Mouse (Mus musculus) Patski (cell line): ENCODE results near the gene App. TPM values are rescaled to one million over a fixed set of nuclear protein-coding genes. Genes with fewer than 3 reads are reported as not detected.

ENCODE experiments used
- ATAC-seq: fragments of 100-300 bp; one replicate; pipeline ENCODE4 v1.8.0; 2021
- CTCF ChIA-PET: fragments of 350-600 bp; sonication (Branson Sonifier 250); formaldehyde crosslinking; loops from one replicate; lab custom pipeline; 2022; ENCODE audit warnings: inconsistent platforms; lab: Charles Lee
- POLR2A ChIA-PET: fragments of 350-600 bp; sonication (Branson Sonifier 250); formaldehyde crosslinking; loops from one replicate; lab custom pipeline; 2022; ENCODE audit warnings: antibody characterized with exemption, inconsistent platforms; lab: Charles Lee
- DNase-seq: peaks from one replicate; pipeline ENCODE4 v3.0.0-alpha.2; 2011; ENCODE audit warnings: low read depth, low spot score
- H3K27me3 ChIP-seq: fragments of 371-371 bp; one replicate; pipeline ENCODE4 v1.5.1; 2021
- CTCF ChIP-seq: fragments of 100-300 bp; IDR thresholded peaks from one replicate; pipeline ENCODE4 v1.5.1; 2021
- in situ Hi-C: fragments of 300-500 bp; cut with MboI; formaldehyde crosslinking; loops from 3 replicates; pipeline ENCODE4 v1.11.1; 2018; ENCODE audit warnings: low pct_unique_long_range_greater_than_20kb, mixed read lengths
- polyA plus RNA-seq: library from polyadenylated mRNA; unstranded; gene quantifications from one replicate; pipeline ENCODE4 v1.2.3, GENCODE M21; 2021

Gene App
- polyA plus RNA-seq, 1 experiment from 2014 or later = 1,235 TPM

DNA sequence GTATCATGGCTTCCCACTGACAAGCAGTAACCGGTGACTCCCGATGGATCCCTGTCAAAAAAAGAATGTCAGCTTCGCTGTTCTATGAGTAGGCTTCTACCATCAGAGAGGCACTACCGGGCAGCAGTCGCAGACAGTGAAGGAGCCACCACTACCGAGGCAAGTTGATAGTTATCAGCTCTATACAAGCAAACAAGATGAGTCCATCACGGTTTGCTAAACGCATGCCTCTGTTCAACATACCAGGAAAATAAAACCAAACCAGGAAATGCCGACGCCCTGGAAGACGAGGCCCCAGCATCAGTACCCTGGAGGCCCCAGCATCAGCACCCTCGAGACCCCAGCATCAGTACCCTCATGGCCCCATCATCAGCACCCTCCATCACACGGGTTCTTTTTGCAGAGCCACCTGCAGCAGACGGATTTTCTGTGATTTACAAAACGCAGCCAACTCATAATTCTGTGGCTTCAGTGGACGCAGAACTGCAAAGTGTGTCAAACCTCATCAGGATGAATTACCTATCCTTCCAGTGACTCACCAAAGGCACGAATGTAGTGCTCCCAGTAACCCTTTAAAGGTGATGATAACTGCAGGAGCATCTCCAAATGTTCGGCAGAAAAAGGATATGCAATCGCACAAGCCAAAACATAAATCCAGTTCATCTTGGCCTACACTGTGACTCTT lies 2.6 kb downstream of the App start:
- DNase-seq = no peak

DNA sequence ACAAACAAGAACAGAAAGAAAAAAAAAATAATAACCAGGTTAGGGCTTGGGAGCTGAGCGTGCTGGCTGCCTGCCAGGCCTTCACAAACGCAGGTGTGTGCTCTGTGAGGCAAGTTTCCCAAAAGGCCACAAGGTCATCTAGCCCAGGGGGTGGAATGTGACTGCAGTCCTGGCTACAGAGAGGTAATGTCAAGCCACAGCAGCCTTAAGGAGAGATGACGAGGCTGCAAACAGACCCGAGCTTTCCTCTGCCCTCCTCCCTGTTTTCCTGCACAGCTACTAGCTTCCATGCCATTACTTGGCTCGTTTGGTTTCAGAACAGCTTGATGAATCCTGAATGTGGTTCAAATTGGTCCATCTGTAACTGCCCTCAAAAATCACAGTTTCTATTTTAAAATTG lies 4.7 kb downstream of the App start:
- CTCF ChIA-PET = no interaction called here
- POLR2A ChIA-PET = interaction anchor here (0.6 to 1.0 kb wide), 2 partner anchors 8 to 13 kb away, joined by 3 to 4 read pairs; no protein-coding TSS in a partner anchor
- TF ChIP-seq CTCF = no peak
- no peak for DNase-seq
- ATAC-seq = no peak
- in situ Hi-C loops = loop anchor here (10.0 to 25.0 kb wide), 2 partner anchors 104 to 332 kb away; partner anchors contain the start of genes Atp5j and Gabpa
- H3K27me3 ChIP-seq = no peaks in the 10 kb centered on the region

More for the DNA sequence above, 2.6 kb downstream of the App start:
- ChIA-PET POLR2A (no interaction called here), CTCF (interaction anchor here (0.7 to 1.6 kb wide), 6 partner anchors 13 to 86 kb away, joined by 3 to 8 read pairs (median 3); no protein-coding TSS in a partner anchor)
- in situ Hi-C loops = loop anchor here (25.0 kb wide), 1 partner anchor 334 kb away; the partner anchor contains the start of genes Atp5j and Gabpa
- TF ChIP-seq CTCF = no peak
- H3K27me3 ChIP-seq = no peaks in the 10 kb centered on the region
- ATAC-seq = no peak

DNA sequence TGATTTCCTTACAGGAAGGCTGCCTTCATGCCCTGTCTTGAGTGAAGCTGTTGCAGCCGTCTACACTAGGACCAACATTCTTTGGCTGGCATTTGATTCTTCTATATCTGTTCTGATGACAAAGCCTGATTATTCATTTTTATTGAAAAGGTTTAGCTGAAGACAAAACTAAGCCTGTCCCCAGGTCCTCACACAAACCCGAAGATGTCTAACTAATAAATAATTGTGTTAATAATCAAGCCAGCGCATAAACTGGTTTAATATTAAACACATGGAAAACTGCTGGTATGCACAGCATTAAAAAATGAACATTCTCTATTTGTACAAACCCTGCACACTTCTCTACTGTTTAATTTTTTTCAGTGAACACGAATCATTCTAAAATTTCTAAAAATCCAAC lies 7.4 kb downstream of the App start:
- ATAC-seq (no peak), DNase-seq (no peak)
- ChIA-PET CTCF (no interaction called here), POLR2A (no interaction called here)
- no peaks in the 10 kb centered on the region for H3K27me3 ChIP-seq
- TF ChIP-seq CTCF = no peak
- in situ Hi-C loops = loop anchor here (10.0 to 25.0 kb wide), 2 partner anchors 101 to 329 kb away; partner anchors contain the start of genes Atp5j and Gabpa

DNA sequence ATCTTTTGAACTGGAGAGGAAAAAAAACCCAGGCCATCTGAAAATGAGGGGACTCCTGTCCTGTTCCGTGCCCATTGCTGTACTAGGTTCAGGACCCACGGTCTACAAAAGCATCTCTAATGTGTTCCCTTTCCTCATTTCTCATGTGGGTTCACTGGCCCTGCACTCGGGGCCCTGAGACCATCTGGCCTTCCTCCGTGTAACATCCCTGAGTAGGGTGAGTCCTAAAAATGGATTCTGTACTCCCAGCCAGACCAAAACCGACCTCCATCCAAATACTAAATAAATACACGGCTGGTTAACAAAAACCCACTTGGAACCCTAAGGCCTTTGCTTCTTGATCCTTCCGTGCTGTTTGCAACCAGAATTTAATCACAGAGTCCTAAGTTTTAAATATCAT lies 7.9 kb downstream of the App start:
- ChIA-PET CTCF (no interaction called here), POLR2A (no interaction called here)
- TF ChIP-seq CTCF = no peak
- in situ Hi-C loops = loop anchor here (10.0 to 25.0 kb wide), 2 partner anchors 101 to 328 kb away; partner anchors contain the start of genes Atp5j and Gabpa
- no peak for ATAC-seq
- DNase-seq = no peak
- H3K27me3 ChIP-seq = no peaks in the 10 kb centered on the region

DNA sequence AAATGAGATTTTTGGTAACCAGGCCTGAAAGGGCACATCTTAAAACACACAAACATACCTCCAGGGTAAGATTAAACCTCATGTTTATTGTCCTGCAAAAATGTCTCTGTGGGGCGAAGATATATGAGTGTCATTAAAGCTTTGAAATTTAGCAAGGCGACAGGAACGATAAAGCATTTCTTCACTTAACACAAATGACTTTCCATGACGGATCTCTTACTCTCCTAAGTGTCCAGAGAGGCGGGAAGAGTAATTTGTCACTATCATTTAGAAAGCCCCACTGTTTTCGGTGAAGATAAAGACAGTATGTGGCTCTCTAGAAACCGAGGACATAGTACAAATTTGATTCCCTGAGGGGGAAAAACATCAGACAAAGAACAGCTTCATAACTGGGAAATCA lies 8.4 kb downstream of the App start:
- ChIA-PET POLR2A (no interaction called here), CTCF (no interaction called here)
- no peak for TF ChIP-seq CTCF
- in situ Hi-C loops = loop anchor here (10.0 to 25.0 kb wide), 2 partner anchors 100 to 328 kb away; partner anchors contain the start of genes Atp5j and Gabpa
- no peaks in the 10 kb centered on the region for H3K27me3 ChIP-seq
- DNase-seq (no peak), ATAC-seq (no peak)

DNA sequence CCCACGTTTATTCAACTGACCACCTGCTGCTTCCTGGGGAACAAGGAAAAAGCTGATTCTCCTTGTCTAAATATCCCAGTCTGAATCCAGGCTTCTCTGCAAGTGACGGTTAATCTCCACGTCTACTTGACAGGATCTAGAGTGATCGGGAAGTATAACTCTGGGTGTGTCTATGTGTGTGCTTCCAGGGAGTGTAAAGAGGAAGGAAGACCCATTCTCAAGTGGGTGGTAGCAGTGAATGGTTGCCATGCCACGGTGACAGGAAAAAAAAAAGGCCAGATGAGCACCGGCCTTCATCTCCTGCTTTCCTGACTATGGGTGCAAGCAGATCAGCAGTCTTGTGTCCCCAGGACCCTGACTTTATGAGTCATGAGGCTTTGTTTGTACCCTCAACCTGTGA lies 10.8 kb downstream of the App start:
- CTCF ChIA-PET = no interaction called here
- in situ Hi-C loops = loop anchor here (10.0 to 25.0 kb wide), 2 partner anchors 98 to 325 kb away; partner anchors contain the start of genes Atp5j and Gabpa
- ATAC-seq (no peak), DNase-seq (no peak)
- TF ChIP-seq CTCF = no peak
- H3K27me3 ChIP-seq = no peaks in the 10 kb centered on the region
- POLR2A ChIA-PET = no interaction called here

DNA sequence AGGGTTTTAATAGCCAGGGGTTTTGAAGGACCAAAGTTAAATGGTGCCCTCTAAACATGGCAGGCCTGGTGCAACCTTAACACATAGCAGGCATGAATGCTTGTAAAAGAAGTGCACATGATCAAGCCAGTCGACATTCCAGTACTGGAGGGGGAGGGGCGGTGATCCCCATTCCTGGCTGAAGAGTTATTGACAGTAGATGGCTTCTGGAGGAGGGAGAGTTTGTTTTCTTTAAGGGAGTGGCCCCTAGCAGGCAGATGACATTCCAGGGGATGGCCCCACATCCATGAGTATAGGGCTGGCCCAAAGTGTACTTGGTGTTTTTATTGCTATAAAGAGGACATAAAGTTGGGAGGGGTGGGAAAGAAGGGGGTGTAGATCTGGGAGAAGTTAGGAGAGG lies 13.4 kb downstream of the App start:
- ChIA-PET POLR2A (interaction anchor here (1.0 kb wide), 1 partner anchor 9 kb away, joined by 3 read pairs; no protein-coding TSS in a partner anchor), CTCF (no interaction called here)
- TF ChIP-seq CTCF = no peak
- no peaks in the 10 kb centered on the region for H3K27me3 ChIP-seq
- no peak for ATAC-seq
- no peak for DNase-seq
- in situ Hi-C loops = loop anchor here (10.0 to 25.0 kb wide), 2 partner anchors 95 to 323 kb away; partner anchors contain the start of genes Atp5j and Gabpa

DNA sequence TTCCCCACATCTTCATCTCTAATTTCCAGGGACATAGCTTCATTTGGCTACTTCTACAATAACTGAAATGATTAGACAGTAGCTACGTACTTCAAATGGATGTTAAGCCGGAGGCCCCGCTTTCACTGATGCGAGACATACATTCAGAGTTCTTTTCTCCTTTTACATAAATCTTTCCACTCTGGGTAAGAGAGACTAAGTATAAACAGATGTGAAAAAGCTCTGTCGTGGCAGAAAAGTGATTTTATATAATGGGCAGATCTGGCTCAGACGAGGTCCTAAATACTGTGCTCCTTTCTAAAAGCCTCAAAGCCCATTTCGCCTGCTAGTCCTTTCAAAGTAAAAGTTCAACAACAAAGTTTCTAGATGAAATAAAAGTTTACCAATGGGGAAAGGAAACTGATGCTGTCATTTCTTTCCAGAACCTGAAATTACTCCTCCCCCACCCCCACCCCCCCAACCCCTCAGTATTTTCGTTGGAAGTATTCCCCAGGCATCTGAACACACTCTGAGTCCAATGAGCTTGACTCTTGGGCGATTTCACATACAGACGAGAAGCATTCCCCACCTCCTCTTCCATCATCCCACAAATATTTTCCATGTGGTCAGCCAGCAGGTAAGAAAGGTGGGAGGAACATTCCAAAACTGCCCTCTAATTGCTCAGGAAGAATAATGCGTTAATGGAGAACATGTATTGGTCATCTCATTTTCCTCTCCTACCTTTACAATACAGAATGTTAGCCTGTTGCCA lies 15.6 kb downstream of the App start:
- no peak for TF ChIP-seq CTCF
- CTCF ChIA-PET = interaction anchor here (1.0 to 2.1 kb wide), 3 partner anchors 9 to 14 kb away, joined by 3 to 6 read pairs (median 3); no protein-coding TSS in a partner anchor
- POLR2A ChIA-PET = no interaction called here
- peak; percentile 37 for ATAC-seq
- in situ Hi-C loops = loop anchor here (25.0 kb wide), 1 partner anchor 321 kb away; the partner anchor contains the start of genes Atp5j and Gabpa
- no peaks in the 10 kb centered on the region for H3K27me3 ChIP-seq
- no peak for DNase-seq

DNA sequence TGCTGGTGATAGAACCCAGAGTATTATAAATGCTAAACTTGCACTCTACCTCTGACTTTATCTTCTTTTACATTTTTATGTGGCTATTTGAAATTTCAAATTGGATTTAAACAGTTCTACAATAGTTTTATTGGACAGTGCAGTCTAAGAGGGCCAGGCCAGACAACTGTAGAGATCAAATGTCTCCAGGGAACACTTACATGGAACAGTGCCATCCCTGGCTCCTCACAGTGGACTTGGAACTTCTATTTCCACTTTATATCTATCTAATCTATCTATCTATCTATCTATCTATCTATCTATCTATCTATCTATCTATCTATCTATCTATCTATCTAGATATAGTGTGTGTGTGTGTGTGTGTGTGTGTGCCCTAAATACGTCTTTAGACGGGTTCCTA lies 16.4 kb downstream of the App start:
- DNase-seq (no peak), ATAC-seq (no peak)
- in situ Hi-C loops = loop anchor here (25.0 kb wide), 1 partner anchor 320 kb away; the partner anchor contains the start of genes Atp5j and Gabpa
- no peaks in the 10 kb centered on the region for H3K27me3 ChIP-seq
- ChIA-PET POLR2A (no interaction called here), CTCF (interaction anchor here (1.0 to 2.1 kb wide), 3 partner anchors 8 to 15 kb away, joined by 3 to 6 read pairs (median 3); no protein-coding TSS in a partner anchor)
- no peak for TF ChIP-seq CTCF

DNA sequence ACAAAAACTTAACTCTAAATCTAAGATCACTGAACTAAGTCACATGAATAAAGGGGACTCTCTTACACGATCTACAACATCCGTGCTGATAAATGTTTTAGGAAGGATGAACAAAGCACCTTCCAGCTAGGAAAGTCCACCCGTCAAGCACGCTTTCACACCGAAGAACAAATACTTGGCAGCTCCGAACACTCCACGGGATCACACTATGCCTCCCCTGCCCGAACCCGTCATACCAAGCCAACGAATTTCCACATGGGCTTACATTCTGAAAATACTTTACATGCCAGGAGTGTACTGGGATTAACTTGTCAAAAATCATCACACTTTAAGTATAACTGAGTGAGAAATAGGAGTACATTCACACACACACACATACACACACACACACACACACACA lies 17.7 kb downstream of the App start:
- no peak for DNase-seq
- in situ Hi-C loops = loop anchor here (25.0 kb wide), 1 partner anchor 319 kb away; the partner anchor contains the start of genes Atp5j and Gabpa
- ChIA-PET CTCF (interaction anchor here (0.7 to 1.3 kb wide), 5 partner anchors 16 to 62 kb away, joined by 3 to 5 read pairs (median 3); partner anchors contain the start of gene App), POLR2A (interaction anchor here (0.6 to 1.2 kb wide), 6 partner anchors 9 to 108 kb away, joined by 3 to 6 read pairs (median 4); partner anchors contain the start of gene App)
- peak; percentile 51 for ATAC-seq
- H3K27me3 ChIP-seq = no peaks in the 10 kb centered on the region
- TF ChIP-seq CTCF = no peak
